Mouse (Mus musculus) lung, adult 2 months (tissue): ENCODE data around the gene Gm21915.

ENCODE experiments used
- CTCF ChIP-seq: fragments of 200-500 bp; IDR thresholded peaks from 2 replicates; pipeline ENCODE4 v1.5.1; 2011; ENCODE audit warnings: mild to moderate bottlenecking, low read length, control low read depth; ENCODE audit not compliant: insufficient read depth
- POLR2A ChIP-seq: fragments of 200-500 bp; IDR thresholded peaks from 2 replicates; pipeline ENCODE4 v1.6.1; 2011; ENCODE audit warnings: low read depth, mild to moderate bottlenecking, control low read depth, low read length, borderline replicate concordance; ENCODE audit errors: extremely low read depth

GRCm38 (mm10) chr9:40671323-40671930 lies 1.0 kb downstream of the Gm21915 start:
- no peak for TF ChIP-seq CTCF
- no peak for TF ChIP-seq POLR2A
